ENCODE assay signal across 9 mouse cellular contexts in genomic region chr1:170588353-170588752, GRCm38 (mm10). TPM values are rescaled to one million over a fixed set of nuclear protein-coding genes. Genes with fewer than 3 reads are reported as not detected.
DNase-seq lines count a peak whose midpoint lies in the region; ATAC-seq lines count a peak whose summit lies in the region.
"Had no signal": no experiment of that assay in that cellular context is flagged by ENCODE, and none has a peak within 500 bp of the region (broad histone marks: within the 10 kb centered on the region; RNA-seq: fewer than 3 reads in every experiment).

No protein-coding gene starts in this region.

- H3K27ac ChIP-seq in embryonic facial prominence, embryonic 14.5 days (replicated peaks; ENCODE audit: low read depth, low read length) = no peak overlapping the region
- no peak overlapping the region for H3K27ac ChIP-seq in intestine, embryonic 14.5 days (ENCODE audit: low read depth)
- no peak overlapping the region for H3K27ac ChIP-seq in liver, embryonic 15.5 days (replicated peaks)

- H3K4me2 ChIP-seq in embryonic facial prominence, embryonic 14.5 days (ENCODE audit: low read depth, low read length) = peak overlapping the region; percentile 97
- H3K4me2 ChIP-seq in intestine, embryonic 14.5 days (ENCODE audit: low read length) = peak overlapping the region; percentile 96
- peak overlapping the region; percentile 96 for H3K4me2 ChIP-seq in liver, embryonic 15.5 days

- peaks cover 4% of the 10 kb centered on the region; the same call in 1 of the 2 replicates for H3K4me1 ChIP-seq in embryonic facial prominence, embryonic 14.5 days (ENCODE audit: control insufficient read depth, insufficient read depth, low read length)
- peaks cover 13% of the 10 kb centered on the region for H3K4me1 ChIP-seq in intestine, embryonic 14.5 days (replicated peaks; ENCODE audit: control insufficient read depth, insufficient read depth, low read length)
- peaks cover 22% of the 10 kb centered on the region for H3K4me1 ChIP-seq in liver, embryonic 15.5 days (replicated peaks)

- peak overlapping the region; percentile 87 for H3K4me3 ChIP-seq in embryonic facial prominence, embryonic 14.5 days (ENCODE audit: low read depth, low read length)
- H3K4me3 ChIP-seq in intestine, embryonic 14.5 days (ENCODE audit: low read depth, low read length) = peak overlapping the region; percentile 84
- peak overlapping the region; percentile 71 for H3K4me3 ChIP-seq in liver, embryonic 15.5 days (replicated peaks)
- H3K4me3 ChIP-seq: myocyte had no signal

- H3K27me3 ChIP-seq in embryonic facial prominence, embryonic 14.5 days (replicated peaks; ENCODE audit: control insufficient read depth, insufficient read depth, low read length) = peaks cover 10% of the 10 kb centered on the region
- H3K27me3 ChIP-seq in intestine, embryonic 14.5 days (replicated peaks; ENCODE audit: control insufficient read depth, insufficient read depth, low read length) = no peaks in the 10 kb centered on the region
- peaks cover 60% of the 10 kb centered on the region for H3K27me3 ChIP-seq in liver, embryonic 15.5 days

- H3K36me3 ChIP-seq in embryonic facial prominence, embryonic 14.5 days (ENCODE audit: control insufficient read depth, insufficient read depth, low read length) = no peaks in the 10 kb centered on the region
- peaks cover 4% of the 10 kb centered on the region; the same call in 1 of the 2 replicates for H3K36me3 ChIP-seq in intestine, embryonic 14.5 days (ENCODE audit: control insufficient read depth, insufficient read depth, low read length)
- H3K36me3 ChIP-seq in liver, embryonic 15.5 days (replicated peaks) = 0 out of 2 replicates have a peak, but pooled peaks cover 6% of the 10 kb centered on the region

- WGBS in embryonic facial prominence, embryonic 14.5 days = 33% methylated on average over 6 of the region's 6 CpGs
- 14% methylated on average over 6 of the region's 6 CpGs for WGBS in intestine, embryonic 14.5 days
- 49% methylated on average over 6 of the region's 6 CpGs for WGBS in liver, embryonic 15.5 days (ENCODE audit: insufficient replicate concordance)

- H3K9ac ChIP-seq in embryonic facial prominence, embryonic 14.5 days (ENCODE audit: low read depth, low read length) = no peak overlapping the region
- no peak overlapping the region for H3K9ac ChIP-seq in intestine, embryonic 14.5 days (ENCODE audit: low read length)
- peak overlapping the region; percentile 75; the same call in 1 of the 2 replicates for H3K9ac ChIP-seq in liver, embryonic 15.5 days

- no peak for ATAC-seq in embryonic facial prominence, embryonic 14.5 days (ENCODE audit: low read depth)
- no peak for ATAC-seq in intestine, embryonic 14.5 days (replicated peaks; ENCODE audit: low FRiP score, low TSS enrichment, low read depth)
- no peak for ATAC-seq in liver, embryonic 15.5 days (ENCODE audit: insufficient read depth)
- ATAC-seq in erythroid progenitor cell, adult 5-6 weeks (replicated peaks; ENCODE audit: low FRiP score, poor library complexity, severe bottlenecking) = no peak
- ATAC-seq in monocyte, adult 5-6 weeks (replicated peaks; ENCODE audit: insufficient number of reproducible peaks, low FRiP score, low TSS enrichment, poor library complexity, severe bottlenecking) = no peak

- 0 out of 2 replicates have a peak, but pooled peaks cover 4% of the 10 kb centered on the region for H3K9me3 ChIP-seq in embryonic facial prominence, embryonic 14.5 days (ENCODE audit: control insufficient read depth, low read length)
- peaks cover 5% of the 10 kb centered on the region for H3K9me3 ChIP-seq in intestine, embryonic 14.5 days (ENCODE audit: control insufficient read depth, low read length)
- no peaks in the 10 kb centered on the region for H3K9me3 ChIP-seq in liver, embryonic 15.5 days (replicated peaks)

- DNase-seq in adrenal gland, adult (ENCODE audit: inconsistent age in 2 of 2, low spot score in 1 of 2) = peak; percentile 37 to 71
- DNase-seq in adrenal gland, postnatal 4 days (ENCODE audit: low spot score in 2 of 2) = no peak
- DNase-seq in embryonic facial prominence, embryonic 14.5 days (ENCODE audit: low spot score) = no peak
- DNase-seq in intestine, embryonic 14.5 days (ENCODE audit: low spot score) = no peak
- no peak for DNase-seq in left cerebral cortex, adult 11 months (ENCODE audit: low spot score)

RNA-seq across cellular contexts. Expression of gene Nos1ap, which starts 1.3 kb away (rescaled TPM):
- total RNA-seq in adrenal gland, postnatal 4 days (2021) = 10 to 100 TPM; 31.7 to 37.5 TPM
- 6.6 and 7.7 TPM in 2 replicates for polyA plus RNA-seq in embryonic facial prominence, embryonic 14.5 days (2014; fragmentation: Nextera tagmentation; extraction: Ambion mirVana)
- polyA plus RNA-seq in intestine, embryonic 14.5 days (2014; fragmentation: Nextera tagmentation; extraction: Ambion mirVana) = 11.1 and 12.1 TPM in 2 replicates
- 5.2 and 6.4 TPM in 2 replicates for polyA plus RNA-seq in liver, embryonic 15.5 days (2015; fragmentation: Nextera tagmentation; extraction: Ambion mirVana)
- 38.1 and 70.6 TPM in 2 replicates for total RNA-seq in erythroid progenitor cell, adult 5-6 weeks (2015; ENCODE audit: low replicate concordance)
- total RNA-seq in erythroid progenitor cell, adult 5-6 weeks (2017; ENCODE audit: low replicate concordance) = 58.3 and 76.5 TPM in 2 replicates
- total RNA-seq in monocyte, adult 5-6 weeks (2017) = 0.21 to 1.8 TPM (median 1.8 TPM) in 3 replicates

RNA-seq across cellular contexts. Expression of gene Olfml2b, which starts 56.0 kb away (rescaled TPM):
- total RNA-seq in adrenal gland, postnatal 4 days (2021) = 10 to 100 TPM; 22.9 to 28.6 TPM
- 43.7 and 46.6 TPM in 2 replicates for polyA plus RNA-seq in embryonic facial prominence, embryonic 14.5 days (2014; fragmentation: Nextera tagmentation; extraction: Ambion mirVana)
- 22.4 and 28.3 TPM in 2 replicates for polyA plus RNA-seq in intestine, embryonic 14.5 days (2014; fragmentation: Nextera tagmentation; extraction: Ambion mirVana)
- 3.1 and 3.5 TPM in 2 replicates for polyA plus RNA-seq in liver, embryonic 15.5 days (2015; fragmentation: Nextera tagmentation; extraction: Ambion mirVana)
- 0.42 and 4.0 TPM in 2 replicates for total RNA-seq in erythroid progenitor cell, adult 5-6 weeks (2015; ENCODE audit: low replicate concordance)
- total RNA-seq in erythroid progenitor cell, adult 5-6 weeks (2017; ENCODE audit: low replicate concordance) = 0.83 and 3.0 TPM in 2 replicates
- total RNA-seq in monocyte, adult 5-6 weeks (2017) = not detected in 3 replicates

Comparison
In these comparisons a context has a peak if more than half of its experiments do, and no peak if none do; other contexts are left out.
1. DNase-seq: peak in adrenal gland, adult (2 of 2); none in adrenal gland, postnatal 4 days (0 of 2), embryonic facial prominence, embryonic 14.5 days (single experiment), intestine, embryonic 14.5 days (single experiment) and left cerebral cortex, adult 11 months (single experiment).
2. RNA of gene Nos1ap, which starts 1.3 kb away (total RNA-seq): 38.1 to 76.5 TPM in erythroid progenitor cell, adult 5-6 weeks and 31.7 to 37.5 TPM in adrenal gland, postnatal 4 days; 0.21 to 1.8 TPM in monocyte, adult 5-6 weeks; every median in the first group is over 10 times any median in the second.
3. RNA of gene Olfml2b, which starts 56.0 kb away (total RNA-seq): 22.9 to 28.6 TPM in adrenal gland, postnatal 4 days; 0.42 to 4.0 TPM in erythroid progenitor cell, adult 5-6 weeks and not detected in monocyte, adult 5-6 weeks; every median in the first group is over 4 times any median in the second.
4. Peak in every context shown above with its lines, with median percentiles within 50 percentile points of each other: H3K4me2 ChIP-seq and H3K4me3 ChIP-seq.